Mouse (Mus musculus) adrenal gland, adult 2 months (tissue): ENCODE results near the gene Jazf1. TPM values are rescaled to one million over a fixed set of nuclear protein-coding genes. Genes with fewer than 3 reads are reported as not detected.

Experiments
- DNase-seq: peaks from one replicate; pipeline ENCODE4 v3.0.0; 2021
- polyA plus RNA-seq: library from polyadenylated mRNA; depleted of rRNA; stranded (reverse); fragments of >200 nt; gene quantifications from 2 replicates; pipeline ENCODE4 v1.2.3, GENCODE M21; 2012
- total RNA-seq, 2 experiments: library from RNA; stranded (reverse); gene quantifications; 2 replicates each; pipeline ENCODE4 v1.2.3; 2021

Gene Jazf1
- total and polyA plus RNA-seq, 3 experiments, result 1.9 to 5.3 (median 4.2) TPM

GRCm38 (mm10) chr6:52802181-52802580 lies 266.2 kb downstream of the Jazf1 start:
- DNase-seq, result peak; percentile 17

GRCm38 (mm10) chr6:52797252-52797800 lies 271.1 kb downstream of the Jazf1 start:
- DNase-seq, result no peak

DNA sequence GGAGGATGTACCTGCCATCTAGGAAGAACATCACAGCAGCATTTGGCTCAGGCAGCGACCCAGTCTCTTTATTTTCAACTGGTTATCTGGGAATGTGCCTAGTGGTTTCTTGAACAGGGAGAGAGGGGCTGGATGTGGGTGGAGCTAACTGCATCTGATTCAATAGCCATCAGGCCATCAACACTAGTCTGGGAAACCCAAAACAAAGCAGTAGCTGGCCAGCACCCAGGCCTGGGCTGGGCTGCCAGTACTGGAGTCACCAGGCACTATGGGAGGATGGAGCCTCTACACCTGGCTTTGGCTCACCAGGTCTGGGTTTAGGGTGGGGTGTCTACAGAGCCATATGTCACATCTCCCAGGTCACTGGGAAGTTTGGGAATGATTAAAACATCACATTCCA lies 271.7 kb downstream of the Jazf1 start:
- no peak for DNase-seq

DNA sequence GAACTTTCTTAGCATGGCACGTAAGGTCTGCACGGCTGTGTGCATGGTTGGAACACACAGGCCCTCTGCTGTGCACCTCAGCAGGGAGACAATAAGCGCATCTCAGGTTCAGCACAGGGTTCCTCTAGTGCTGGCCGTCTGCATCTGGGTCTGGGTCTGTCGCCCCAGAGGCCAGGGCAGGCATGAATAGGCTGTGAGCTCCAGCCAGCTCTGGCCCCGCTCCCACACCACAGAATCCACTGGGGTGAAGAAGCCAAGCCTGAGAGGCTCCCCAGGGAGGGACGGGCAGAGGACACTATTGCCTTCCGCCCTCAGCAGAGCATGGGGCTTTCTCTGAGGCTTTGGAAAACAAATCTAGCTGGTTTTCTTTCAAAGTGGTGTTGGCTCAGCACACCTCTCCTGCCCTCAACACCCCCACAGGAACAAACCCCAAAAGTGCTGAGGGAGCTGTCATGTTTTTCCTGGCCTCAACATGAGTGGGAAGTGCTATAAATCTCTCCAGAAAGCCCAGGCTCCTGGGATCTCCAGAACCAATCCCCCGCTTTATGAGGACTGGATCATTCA lies 272.3 kb downstream of the Jazf1 start:
- DNase-seq, result peak; percentile 10

DNA sequence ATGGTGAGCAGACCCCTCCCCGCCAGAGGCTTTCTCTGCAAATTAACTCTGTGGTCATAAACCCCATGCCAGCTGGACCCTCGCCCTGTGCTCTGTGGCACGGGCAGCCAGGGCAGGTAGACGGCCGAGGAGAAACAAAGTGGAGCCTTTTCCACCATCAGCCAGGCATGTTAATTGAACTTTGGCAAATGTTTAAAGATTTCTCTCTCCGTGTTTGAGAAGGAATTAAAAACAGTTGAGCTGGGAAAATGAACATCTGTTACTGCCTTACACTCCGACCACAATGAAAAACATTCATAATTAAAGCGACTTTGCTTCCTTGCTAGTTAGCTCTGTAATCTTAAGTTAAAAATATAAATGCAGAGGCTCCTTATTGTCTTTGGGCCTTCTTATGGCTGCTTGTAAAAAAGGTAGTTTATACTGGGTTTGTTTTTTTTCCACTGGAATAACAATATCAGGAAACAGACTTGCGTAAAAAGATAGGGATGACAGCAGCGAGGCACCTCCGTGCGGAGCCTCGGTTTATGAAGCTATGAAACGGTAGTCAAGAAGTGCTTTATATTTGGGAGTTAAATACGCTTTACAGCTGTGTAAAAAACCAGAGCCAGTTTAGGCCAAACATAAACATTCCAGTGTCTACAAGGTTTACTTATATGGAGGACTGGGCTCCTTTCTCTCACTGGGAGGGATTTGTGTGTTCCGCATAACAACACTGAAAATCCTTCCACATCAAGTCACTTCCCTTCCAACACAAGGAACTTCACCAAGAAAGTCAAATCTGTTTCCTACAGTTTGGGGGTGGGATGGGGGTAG lies 273.2 kb downstream of the Jazf1 start:
- no peak for DNase-seq

DNA sequence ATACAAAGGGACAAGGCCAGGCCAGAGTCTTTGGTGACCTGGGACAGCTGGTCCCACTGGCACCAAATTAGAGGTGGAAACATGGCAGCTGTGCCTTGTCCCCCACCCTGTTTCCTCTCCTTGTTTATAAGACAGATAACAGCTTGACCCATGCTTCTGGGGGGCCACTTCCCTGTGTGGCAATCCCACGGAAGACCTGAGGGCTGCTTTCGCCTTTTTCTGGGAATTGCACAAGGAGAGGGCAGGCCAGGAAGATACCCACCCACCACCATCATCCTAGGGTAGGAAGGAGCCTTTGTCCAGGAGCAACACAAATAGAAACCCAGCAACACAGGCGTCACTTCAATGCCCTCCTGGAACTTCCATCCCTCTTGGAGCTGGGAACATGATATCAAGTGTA lies 276.0 kb downstream of the Jazf1 start:
- no peak for DNase-seq

DNA sequence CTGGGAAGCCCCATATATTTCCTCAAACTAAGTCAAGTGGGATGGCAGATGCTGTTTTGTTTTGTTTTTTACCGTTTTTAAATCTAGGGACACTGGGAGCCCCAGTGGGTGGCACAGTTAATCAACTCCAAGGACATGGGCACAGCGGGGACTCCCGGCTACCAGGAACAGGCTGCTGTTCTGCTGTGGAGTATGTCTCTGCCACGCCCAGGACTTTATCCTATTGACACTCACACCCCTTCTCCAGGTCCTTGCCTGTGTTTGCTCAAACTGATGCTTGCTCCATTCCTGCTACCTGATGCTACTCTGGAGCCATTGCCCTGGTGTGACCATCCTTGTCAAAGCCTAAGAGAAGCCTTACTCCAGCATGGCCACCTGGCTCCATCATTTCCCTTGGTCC lies 277.6 kb downstream of the Jazf1 start:
- no peak for DNase-seq

- peak; percentile 25 for DNase-seq
Measured at GRCm38 (mm10) chr6:52790316-52790715, 278.1 kb downstream of the Jazf1 start.

GRCm38 (mm10) chr6:52779546-52779945 lies 288.9 kb downstream of the Jazf1 start:
- no peak for DNase-seq

- DNase-seq, result no peak
Measured at GRCm38 (mm10) chr6:52778523-52778922, 289.9 kb downstream of the Jazf1 start.

DNA sequence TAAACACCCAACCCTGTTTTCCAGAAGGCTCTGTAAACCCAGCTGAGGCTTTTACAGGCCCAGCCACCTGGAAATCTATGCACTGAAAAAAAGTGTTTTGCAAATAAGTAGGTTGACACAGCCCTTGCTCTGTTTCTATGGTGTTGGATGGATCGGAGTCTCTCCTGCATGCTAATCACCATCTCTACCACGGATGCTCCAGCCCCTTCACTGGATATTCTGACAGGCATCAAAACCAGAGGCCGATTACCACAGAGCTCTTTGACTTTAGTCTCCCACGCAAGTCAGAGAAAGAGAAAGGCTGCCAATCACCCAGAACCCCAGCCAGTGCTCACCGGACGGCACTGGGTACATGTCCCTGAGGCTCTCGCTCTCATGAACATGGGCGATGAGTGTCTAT lies 291.4 kb downstream of the Jazf1 start:
- no peak for DNase-seq

DNA sequence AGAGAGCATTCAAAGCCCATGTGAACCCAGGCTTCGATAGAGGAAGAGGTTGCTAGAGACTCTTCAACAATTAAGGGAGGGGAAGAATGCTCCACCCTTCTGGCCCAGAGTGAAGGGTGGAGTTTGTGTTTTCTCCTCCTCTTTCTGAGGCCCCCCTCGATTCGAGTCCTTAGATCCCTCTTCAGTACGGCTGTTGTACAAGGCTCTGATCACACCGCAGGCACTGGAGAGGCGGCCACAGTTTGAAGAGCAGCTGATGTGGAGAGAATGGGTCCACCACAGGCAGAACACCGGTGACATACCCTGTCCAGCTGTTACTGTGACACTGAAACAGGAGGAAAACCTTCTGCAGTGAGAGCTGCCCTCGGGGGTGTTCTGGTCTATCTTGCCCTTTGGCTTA lies 292.5 kb downstream of the Jazf1 start:
- no peak for DNase-seq

- DNase-seq, result no peak
Measured at GRCm38 (mm10) chr6:52775350-52775749, 293.1 kb downstream of the Jazf1 start.

- DNase-seq, result no peak
Measured at GRCm38 (mm10) chr6:52773132-52773531, 295.3 kb downstream of the Jazf1 start.

DNA sequence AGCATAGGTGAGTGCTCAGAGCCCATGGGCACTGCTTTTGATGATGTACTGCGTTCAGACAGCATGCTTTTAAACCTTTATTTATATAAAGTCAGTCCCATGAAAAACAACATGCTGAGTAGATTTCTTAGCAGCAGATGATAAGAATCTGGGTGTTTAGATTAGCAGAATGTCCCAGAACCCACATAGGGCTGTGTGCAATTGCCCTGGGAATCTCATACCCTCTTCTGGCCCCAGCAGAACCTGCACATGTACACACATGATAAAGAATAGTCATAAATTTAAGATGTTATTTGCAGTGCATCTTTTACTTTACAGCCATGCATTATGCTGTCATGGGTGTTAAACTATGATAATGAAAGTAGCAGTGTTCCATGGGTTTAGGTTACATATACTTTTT lies 297.6 kb downstream of the Jazf1 start:
- DNase-seq, result no peak

- DNase-seq, result peak; percentile 26
Measured at GRCm38 (mm10) chr6:52765206-52765605, 303.2 kb downstream of the Jazf1 start.

- no peak for DNase-seq
Measured at GRCm38 (mm10) chr6:52752832-52753231, 315.6 kb downstream of the Jazf1 start.

DNA sequence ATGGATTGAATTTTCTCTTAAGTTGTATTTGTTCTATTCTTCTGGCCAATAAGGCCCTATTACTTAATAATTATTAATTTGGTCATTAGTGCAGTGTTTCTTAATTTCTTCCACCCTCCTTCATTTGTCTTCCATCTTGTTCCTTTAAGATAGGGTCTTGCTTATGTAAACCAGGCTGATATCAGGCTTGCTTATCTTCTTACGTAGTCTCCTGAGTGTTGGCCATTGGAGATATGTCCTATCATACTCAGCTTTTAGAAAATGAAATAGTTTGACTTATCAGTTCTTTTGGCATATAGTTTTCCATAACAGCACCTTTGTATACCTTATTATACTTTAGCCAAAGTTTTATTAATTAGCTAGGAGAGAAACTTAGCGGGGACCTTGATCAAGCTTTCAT lies 333.8 kb downstream of the Jazf1 start:
- no peak for DNase-seq

DNA sequence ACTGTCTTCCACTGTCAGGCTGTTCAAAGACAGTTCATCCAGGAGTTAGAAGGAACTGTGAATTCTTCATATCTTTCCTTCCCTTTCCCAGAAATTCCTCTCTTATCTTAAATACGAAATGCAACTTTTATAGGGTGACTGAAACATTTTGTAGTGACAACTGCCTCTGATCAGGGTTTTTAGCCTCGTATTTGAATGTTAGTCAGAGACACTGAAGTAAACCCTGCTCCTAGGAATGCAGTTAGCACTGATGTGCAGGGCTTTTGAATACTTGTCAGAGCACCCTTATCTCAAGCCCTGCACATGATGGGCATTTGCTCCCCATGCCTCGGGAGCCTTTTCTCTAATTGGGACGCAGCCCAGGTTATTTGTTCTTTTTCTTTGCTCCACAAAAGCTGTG lies 338.1 kb downstream of the Jazf1 start:
- no peak for DNase-seq

GRCm38 (mm10) chr6:52724805-52725439 lies 343.5 kb downstream of the Jazf1 start:
- peak; percentile 53 for DNase-seq
